Mouse (Mus musculus) T-cell, adult 2 months (primary cell): ENCODE data around the gene Rer1.

ENCODE experiments used
- DNase-seq: peaks from one replicate; pipeline ENCODE4 v3.0.0; 2022; ENCODE audit warnings: low spot score

Rer1 gene

GRCm38 (mm10) chr4:155086108-155087024 is at the start of gene Rer1, which contains the start of gene Morn1:
Gene Rer1 (minus strand): TSS chr4:155086382.
Gene Morn1 (plus strand): TSS chr4:155086577.
- peak; percentile 100 for DNase-seq

GRCm38 (mm10) chr4:155134686-155135172 is 48.5 kb upstream of the Rer1 start:
- DNase-seq, result no peak

- DNase-seq, result no peak
Measured at GRCm38 (mm10) chr4:155133658-155134417, 47.7 kb upstream of the Rer1 start.

GRCm38 (mm10) chr4:155133188-155133587 is 47.0 kb upstream of the Rer1 start:
- no peak for DNase-seq

- DNase-seq, result no peak
Measured at GRCm38 (mm10) chr4:155130616-155131015, 44.4 kb upstream of the Rer1 start.

GRCm38 (mm10) chr4:155129996-155130395 is 43.8 kb upstream of the Rer1 start:
- DNase-seq, result no peak

- DNase-seq, result peak; percentile 68
Measured at GRCm38 (mm10) chr4:155129132-155129917, 43.1 kb upstream of the Rer1 start.

- no peak for DNase-seq
Measured at GRCm38 (mm10) chr4:155128411-155128810, 42.2 kb upstream of the Rer1 start.

- DNase-seq, result peak; percentile 69
Measured at GRCm38 (mm10) chr4:155126602-155127372, 40.6 kb upstream of the Rer1 start.

GRCm38 (mm10) chr4:155126194-155126593 is 40.0 kb upstream of the Rer1 start:
- DNase-seq, result no peak

- no peak for DNase-seq
Measured at GRCm38 (mm10) chr4:155125310-155125709, 39.1 kb upstream of the Rer1 start.

GRCm38 (mm10) chr4:155123868-155124534 is 37.8 kb upstream of the Rer1 start:
- no peak for DNase-seq

GRCm38 (mm10) chr4:155122444-155123040 is 36.4 kb upstream of the Rer1 start:
- no peak for DNase-seq

- no peak for DNase-seq
Measured at GRCm38 (mm10) chr4:155121915-155122443, 35.8 kb upstream of the Rer1 start.

GRCm38 (mm10) chr4:155121222-155121621 is 35.0 kb upstream of the Rer1 start:
- no peak for DNase-seq

- DNase-seq, result no peak
Measured at GRCm38 (mm10) chr4:155120583-155120982, 34.4 kb upstream of the Rer1 start.

- DNase-seq, result no peak
Measured at GRCm38 (mm10) chr4:155120038-155120437, 33.9 kb upstream of the Rer1 start.

GRCm38 (mm10) chr4:155118278-155118677 is 32.1 kb upstream of the Rer1 start:
- DNase-seq, result no peak

- no peak for DNase-seq
Measured at GRCm38 (mm10) chr4:155117396-155117978, 31.3 kb upstream of the Rer1 start.
